Mouse (Mus musculus): Measurements from ENCODE around the gene Grid2. TPM values are rescaled to one million over a fixed set of nuclear protein-coding genes. Genes with fewer than 3 reads are reported as not detected.

Gene Grid2
- polyA plus RNA-seq, 1 experiment from 2014 or later = 4.5 TPM

- Histone ChIP-seq H3K4me1 (replicated peaks; ENCODE audit: control insufficient read depth, insufficient read depth, low read length) (peaks cover 10% of the 10 kb centered on the region), H3K36me3 (ENCODE audit: control insufficient read depth, insufficient read depth) (no peaks in the 10 kb centered on the region), H3K9ac (replicated peaks; ENCODE audit: low read depth, low read length) (no peak overlapping the region), H3K4me2 (ENCODE audit: low read length) (peak overlapping the region; percentile 28), H3K27ac (ENCODE audit: low read length) (no peak overlapping the region), H3K9me3 (ENCODE audit: control insufficient read depth, low read length) (no peaks in the 10 kb centered on the region), H3K4me3 (replicated peaks; ENCODE audit: low read length) (no peak overlapping the region), H3K27me3 (replicated peaks; ENCODE audit: control insufficient read depth, insufficient read depth, low read length) (no peaks in the 10 kb centered on the region)
- 5% methylated on average over 4 of the region's 5 CpGs for whole genome bisulfite sequencing
- peak; percentile 60 for ATAC-seq
These were observed 1429.3 kb downstream of the Grid2 start for GRCm38 (mm10) chr6:64684973-64685372.

- WGBS = 2% methylated on average over 19 of the region's 19 CpGs
- H3K4me2 ChIP-seq (ENCODE audit: low read length) = peak overlapping the region; percentile 52
- H3K27me3 ChIP-seq (replicated peaks; ENCODE audit: control insufficient read depth, insufficient read depth, low read length) = no peaks in the 10 kb centered on the region
- no peaks in the 10 kb centered on the region for H3K9me3 ChIP-seq (ENCODE audit: control insufficient read depth, low read length)
- 0 out of 2 replicates have a peak overlapping the region, but pooled peaks have one; percentile 9 for H3K9ac ChIP-seq (replicated peaks; ENCODE audit: low read depth, low read length)
- H3K4me1 ChIP-seq (replicated peaks; ENCODE audit: control insufficient read depth, insufficient read depth, low read length) = peaks cover 10% of the 10 kb centered on the region
- H3K4me3 ChIP-seq (replicated peaks; ENCODE audit: low read length) = peak overlapping the region; percentile 20
- peak; percentile 79 for ATAC-seq
- H3K36me3 ChIP-seq (ENCODE audit: control insufficient read depth, insufficient read depth) = no peaks in the 10 kb centered on the region
- H3K27ac ChIP-seq (ENCODE audit: low read length) = no peak overlapping the region
These were observed 1432.7 kb downstream of the Grid2 start for GRCm38 (mm10) chr6:64688181-64688944.

GRCm38 (mm10) chr6:64694688-64695087 is 1439.0 kb downstream of the Grid2 start:
- no peak overlapping the region for H3K27ac ChIP-seq (ENCODE audit: low read length)
- H3K4me3 ChIP-seq (replicated peaks; ENCODE audit: low read length) = no peak overlapping the region
- no peaks in the 10 kb centered on the region for H3K4me1 ChIP-seq (replicated peaks; ENCODE audit: control insufficient read depth, insufficient read depth, low read length)
- H3K27me3 ChIP-seq (replicated peaks; ENCODE audit: control insufficient read depth, insufficient read depth, low read length) = no peaks in the 10 kb centered on the region
- H3K4me2 ChIP-seq (ENCODE audit: low read length) = no peak overlapping the region
- H3K9ac ChIP-seq (replicated peaks; ENCODE audit: low read depth, low read length) = no peak overlapping the region
- no peaks in the 10 kb centered on the region for H3K36me3 ChIP-seq (ENCODE audit: control insufficient read depth, insufficient read depth)
- 35% methylated on average over 7 of the region's 7 CpGs for WGBS
- no peak for ATAC-seq
- H3K9me3 ChIP-seq (ENCODE audit: control insufficient read depth, low read length) = no peaks in the 10 kb centered on the region

- H3K4me3 ChIP-seq (replicated peaks; ENCODE audit: low read length) = no peak overlapping the region
- no peaks in the 10 kb centered on the region for H3K27me3 ChIP-seq (replicated peaks; ENCODE audit: control insufficient read depth, insufficient read depth, low read length)
- no peak overlapping the region for H3K4me2 ChIP-seq (ENCODE audit: low read length)
- no peaks in the 10 kb centered on the region for H3K9me3 ChIP-seq (ENCODE audit: control insufficient read depth, low read length)
- no peak overlapping the region for H3K9ac ChIP-seq (replicated peaks; ENCODE audit: low read depth, low read length)
- H3K27ac ChIP-seq (ENCODE audit: low read length) = no peak overlapping the region
- no peaks in the 10 kb centered on the region for H3K36me3 ChIP-seq (ENCODE audit: control insufficient read depth, insufficient read depth)
- no peaks in the 10 kb centered on the region for H3K4me1 ChIP-seq (replicated peaks; ENCODE audit: control insufficient read depth, insufficient read depth, low read length)
- no peak for ATAC-seq
- 68% methylated on average over 2 of the region's 2 CpGs for WGBS
These were observed 1448.0 kb downstream of the Grid2 start for GRCm38 (mm10) chr6:64703659-64704058.

GRCm38 (mm10) chr6:64727751-64728403 is 1472.2 kb downstream of the Grid2 start:
- peak overlapping the region; percentile 36 for H3K4me3 ChIP-seq (replicated peaks; ENCODE audit: low read length)
- H3K9me3 ChIP-seq (ENCODE audit: control insufficient read depth, low read length) = no peaks in the 10 kb centered on the region
- peak; percentile 34 for ATAC-seq
- H3K4me1 ChIP-seq (replicated peaks; ENCODE audit: control insufficient read depth, insufficient read depth, low read length) = peaks cover 28% of the 10 kb centered on the region
- H3K9ac ChIP-seq (replicated peaks; ENCODE audit: low read depth, low read length) = no peak overlapping the region
- WGBS = under 1% methylated on average over 29 of the region's 29 CpGs
- peaks cover 49% of the 10 kb centered on the region for H3K27me3 ChIP-seq (replicated peaks; ENCODE audit: control insufficient read depth, insufficient read depth, low read length)
- H3K27ac ChIP-seq (ENCODE audit: low read length) = no peak overlapping the region
- H3K36me3 ChIP-seq (ENCODE audit: control insufficient read depth, insufficient read depth) = no peaks in the 10 kb centered on the region
- peak overlapping the region; percentile 77 for H3K4me2 ChIP-seq (ENCODE audit: low read length)

GRCm38 (mm10) chr6:64728499-64729198 is 1473.0 kb downstream of the Grid2 start, which contains the start of gene Atoh1:
Atoh1 (plus strand) TSS chr6:64729125.
- WGBS = under 1% methylated on average over 34 of the region's 34 CpGs
- Histone ChIP-seq H3K36me3 (ENCODE audit: control insufficient read depth, insufficient read depth) (no peaks in the 10 kb centered on the region), H3K27ac (ENCODE audit: low read length) (no peak within 1 kb of the TSS), H3K4me3 (replicated peaks; ENCODE audit: low read length) (peak within 1 kb of the TSS; percentile 45), H3K9me3 (ENCODE audit: control insufficient read depth, low read length) (no peaks in the 10 kb centered on the region), H3K9ac (replicated peaks; ENCODE audit: low read depth, low read length) (peak within 1 kb of the TSS; percentile 35; the same call in 1 of the 2 replicates), H3K4me1 (replicated peaks; ENCODE audit: control insufficient read depth, insufficient read depth, low read length) (peaks cover 28% of the 10 kb centered on the region), H3K4me2 (ENCODE audit: low read length) (peak within 1 kb of the TSS; percentile 77), H3K27me3 (replicated peaks; ENCODE audit: control insufficient read depth, insufficient read depth, low read length) (peaks cover 56% of the 10 kb centered on the region)
- peak; percentile 71 for ATAC-seq

- H3K36me3 ChIP-seq (ENCODE audit: control insufficient read depth, insufficient read depth) = no peaks in the 10 kb centered on the region
- peak overlapping the region; percentile 35; the same call in 1 of the 2 replicates for H3K9ac ChIP-seq (replicated peaks; ENCODE audit: low read depth, low read length)
- ATAC-seq = peak; percentile 61
- under 1% methylated on average over 53 of the region's 53 CpGs for WGBS
- H3K4me2 ChIP-seq (ENCODE audit: low read length) = peak overlapping the region; percentile 77
- H3K9me3 ChIP-seq (ENCODE audit: control insufficient read depth, low read length) = no peaks in the 10 kb centered on the region
- peaks cover 33% of the 10 kb centered on the region for H3K4me1 ChIP-seq (replicated peaks; ENCODE audit: control insufficient read depth, insufficient read depth, low read length)
- H3K27me3 ChIP-seq (replicated peaks; ENCODE audit: control insufficient read depth, insufficient read depth, low read length) = peaks cover 62% of the 10 kb centered on the region
- H3K4me3 ChIP-seq (replicated peaks; ENCODE audit: low read length) = peak overlapping the region; percentile 45
- no peak overlapping the region for H3K27ac ChIP-seq (ENCODE audit: low read length)
These were observed 1473.7 kb downstream of the Grid2 start for GRCm38 (mm10) chr6:64729231-64730011.

GRCm38 (mm10) chr6:64730030-64730429 is 1474.4 kb downstream of the Grid2 start:
- peak overlapping the region; percentile 45 for H3K4me3 ChIP-seq (replicated peaks; ENCODE audit: low read length)
- H3K9ac ChIP-seq (replicated peaks; ENCODE audit: low read depth, low read length) = no peak overlapping the region
- H3K27me3 ChIP-seq (replicated peaks; ENCODE audit: control insufficient read depth, insufficient read depth, low read length) = peaks cover 63% of the 10 kb centered on the region
- no peaks in the 10 kb centered on the region for H3K9me3 ChIP-seq (ENCODE audit: control insufficient read depth, low read length)
- no peak overlapping the region for H3K27ac ChIP-seq (ENCODE audit: low read length)
- H3K4me1 ChIP-seq (replicated peaks; ENCODE audit: control insufficient read depth, insufficient read depth, low read length) = peaks cover 38% of the 10 kb centered on the region
- no peak for ATAC-seq
- peak overlapping the region; percentile 77 for H3K4me2 ChIP-seq (ENCODE audit: low read length)
- H3K36me3 ChIP-seq (ENCODE audit: control insufficient read depth, insufficient read depth) = no peaks in the 10 kb centered on the region
- under 1% methylated on average over 19 of the region's 19 CpGs for WGBS

All from forebrain, embryonic 16.5 days (tissue).